Mouse (Mus musculus): ENCODE measurements around the gene Gipr. TPM values are rescaled to one million over a fixed set of nuclear protein-coding genes. Genes with fewer than 3 reads are reported as not detected.

Gene Gipr
- polyA plus RNA-seq, 1 experiment from 2014 or later: 2.2 TPM

DNA sequence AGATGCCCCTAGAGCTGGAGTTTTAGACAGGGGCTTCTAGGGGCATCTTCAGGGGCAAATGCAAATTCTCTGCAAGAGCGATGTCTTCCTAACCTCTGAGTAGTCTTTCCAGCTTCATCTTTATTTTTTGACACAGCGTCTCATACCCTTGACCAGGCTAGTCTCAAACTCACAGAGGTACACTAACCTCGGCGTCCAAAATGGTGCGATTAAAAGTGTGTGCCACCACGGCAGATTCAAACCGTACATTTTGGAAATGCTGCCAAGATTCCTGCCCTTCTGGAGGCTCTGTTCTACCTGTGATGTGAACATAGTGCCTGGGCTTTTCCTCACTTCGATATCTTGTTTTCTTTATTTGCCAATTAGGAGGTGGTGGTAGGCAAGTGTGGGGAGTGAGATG lies 46.8 kb downstream of the Gipr start:
- DNase-seq (ENCODE audit: low spot score): no peak
- Histone ChIP-seq H3K4me2 (ENCODE audit: low read length) (no peak overlapping the region), H3K27ac (ENCODE audit: low read depth) (no peak overlapping the region), H3K9me3 (ENCODE audit: control insufficient read depth, low read length) (peaks cover 7% of the 10 kb centered on the region; the same call in 1 of the 2 replicates), H3K27me3 (replicated peaks; ENCODE audit: control insufficient read depth, insufficient read depth, low read length) (no peaks in the 10 kb centered on the region), H3K4me3 (ENCODE audit: low read depth, low read length) (no peak overlapping the region), H3K36me3 (ENCODE audit: control insufficient read depth, insufficient read depth, low read length) (no peaks in the 10 kb centered on the region), H3K9ac (ENCODE audit: low read length) (no peak overlapping the region), H3K4me1 (replicated peaks; ENCODE audit: control insufficient read depth, insufficient read depth, low read length) (peaks cover 8% of the 10 kb centered on the region)
- peak; percentile 2; the same call in 1 of the 2 replicates for ATAC-seq (replicated peaks; ENCODE audit: low FRiP score, low TSS enrichment, low read depth)
- 92% methylated on average over 8 of the region's 8 CpGs for WGBS

DNA sequence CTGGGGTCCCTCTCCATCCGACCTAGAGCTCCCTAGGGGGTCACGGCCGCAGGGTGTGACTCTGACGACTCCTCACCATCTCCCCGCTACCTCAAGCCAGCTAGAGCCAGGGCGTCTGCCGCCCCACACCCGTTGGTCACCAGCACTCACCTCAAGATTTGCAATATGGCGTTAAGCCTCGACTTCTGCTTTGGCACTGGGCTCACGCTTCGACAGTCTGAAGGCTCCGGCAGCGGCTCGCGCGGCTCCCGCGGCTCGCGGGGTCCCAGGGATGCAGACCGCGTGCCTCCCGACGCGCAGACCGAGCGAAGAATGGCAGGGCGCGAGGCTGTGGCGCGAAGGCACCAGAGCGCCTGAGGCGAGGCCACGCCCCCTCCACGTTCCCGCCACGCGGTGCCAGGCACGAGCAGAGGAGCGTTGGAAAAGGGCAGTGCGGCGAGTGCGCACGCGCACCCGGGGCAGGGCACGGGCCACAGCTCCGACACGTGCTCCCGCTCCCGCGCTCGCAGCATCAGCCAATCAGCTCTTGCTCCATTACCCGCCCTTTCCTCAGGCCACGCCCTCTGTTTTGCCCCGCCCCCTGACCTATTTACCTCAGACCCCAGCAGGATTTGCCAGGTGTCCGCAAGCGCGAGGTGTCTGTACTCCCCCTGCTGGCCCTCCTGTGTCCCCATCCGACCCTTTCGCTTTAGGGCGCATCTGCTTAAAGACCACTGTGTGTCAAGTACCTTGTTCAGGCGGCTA lies 47.7 kb downstream of the Gipr start, which contains the start of gene Gm4969:
TSS of gene Gm4969 (minus strand) at position 341 of the 744 bp plus-strand sequence.
- H3K36me3 ChIP-seq (ENCODE audit: control insufficient read depth, insufficient read depth, low read length): no peaks in the 10 kb centered on the region
- H3K4me2 ChIP-seq (ENCODE audit: low read length): peak within 1 kb of the TSS; percentile 50
- ATAC-seq (replicated peaks; ENCODE audit: low FRiP score, low TSS enrichment, low read depth) (peak; percentile 38; the same call in 1 of the 2 replicates), DNase-seq (ENCODE audit: low spot score) (peak; percentile 80)
- peaks cover 8% of the 10 kb centered on the region for H3K4me1 ChIP-seq (replicated peaks; ENCODE audit: control insufficient read depth, insufficient read depth, low read length)
- H3K27me3 ChIP-seq (replicated peaks; ENCODE audit: control insufficient read depth, insufficient read depth, low read length): no peaks in the 10 kb centered on the region
- 19% methylated on average over 64 of the region's 64 CpGs for WGBS
- H3K9me3 ChIP-seq (ENCODE audit: control insufficient read depth, low read length): peaks cover 7% of the 10 kb centered on the region; the same call in 1 of the 2 replicates
- no peak within 1 kb of the TSS for H3K27ac ChIP-seq (ENCODE audit: low read depth)
- no peak within 1 kb of the TSS for H3K9ac ChIP-seq (ENCODE audit: low read length)
- peak within 1 kb of the TSS; percentile 27 for H3K4me3 ChIP-seq (ENCODE audit: low read depth, low read length)

DNA sequence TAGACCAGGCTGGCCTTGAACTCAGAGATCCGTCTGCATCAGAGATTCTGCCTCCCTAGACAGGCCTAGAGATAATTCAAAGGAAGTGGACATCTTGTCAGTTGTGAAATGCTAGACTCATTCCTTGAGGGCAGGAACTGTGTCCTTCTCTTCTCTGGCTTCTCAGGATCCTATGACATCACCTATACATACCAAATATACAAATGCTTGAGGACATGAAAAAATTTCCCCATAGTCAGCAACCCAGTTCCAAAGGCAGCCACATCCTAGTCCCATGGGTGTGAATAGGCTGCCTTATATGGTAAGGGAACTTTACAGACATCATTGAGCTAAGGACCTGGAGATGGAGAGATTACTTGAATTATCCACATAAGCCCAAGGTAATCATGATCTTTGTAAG lies 56.4 kb downstream of the Gipr start:
- Histone ChIP-seq H3K4me2 (ENCODE audit: low read length) (no peak overlapping the region), H3K27ac (ENCODE audit: low read depth) (no peak overlapping the region), H3K9me3 (ENCODE audit: control insufficient read depth, low read length) (no peaks in the 10 kb centered on the region), H3K27me3 (replicated peaks; ENCODE audit: control insufficient read depth, insufficient read depth, low read length) (no peaks in the 10 kb centered on the region), H3K4me1 (replicated peaks; ENCODE audit: control insufficient read depth, insufficient read depth, low read length) (no peaks in the 10 kb centered on the region), H3K4me3 (ENCODE audit: low read depth, low read length) (no peak overlapping the region), H3K36me3 (ENCODE audit: control insufficient read depth, insufficient read depth, low read length) (no peaks in the 10 kb centered on the region), H3K9ac (ENCODE audit: low read length) (no peak overlapping the region)
- 81% methylated on average over 1 of the region's 1 CpGs for WGBS
- ATAC-seq (replicated peaks; ENCODE audit: low FRiP score, low TSS enrichment, low read depth): no peak
- DNase-seq (ENCODE audit: low spot score): no peak

DNA sequence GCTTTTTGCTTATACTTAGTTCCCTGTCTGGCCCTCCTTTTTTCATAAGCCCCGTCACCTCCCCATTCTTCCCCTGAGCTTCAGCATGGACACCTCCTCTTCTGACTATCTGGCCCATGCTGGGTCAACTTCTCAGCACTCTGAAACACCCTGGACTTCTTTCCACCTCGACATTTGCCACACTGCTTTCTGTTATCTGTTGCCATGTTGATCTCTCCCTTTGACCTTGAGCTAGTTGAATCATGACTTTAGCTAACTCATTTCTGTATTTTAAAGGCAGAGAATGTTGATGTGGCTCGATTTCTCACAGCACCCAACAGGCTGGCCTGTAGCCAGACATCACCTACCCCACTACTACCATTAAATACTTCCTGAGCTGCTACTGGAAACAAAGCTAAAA lies 58.5 kb downstream of the Gipr start:
- ATAC-seq (replicated peaks; ENCODE audit: low FRiP score, low TSS enrichment, low read depth) (no peak), DNase-seq (ENCODE audit: low spot score) (no peak)
- Histone ChIP-seq H3K27ac (ENCODE audit: low read depth) (no peak overlapping the region), H3K36me3 (ENCODE audit: control insufficient read depth, insufficient read depth, low read length) (no peaks in the 10 kb centered on the region), H3K4me3 (ENCODE audit: low read depth, low read length) (no peak overlapping the region), H3K9ac (ENCODE audit: low read length) (no peak overlapping the region), H3K27me3 (replicated peaks; ENCODE audit: control insufficient read depth, insufficient read depth, low read length) (no peaks in the 10 kb centered on the region), H3K4me1 (replicated peaks; ENCODE audit: control insufficient read depth, insufficient read depth, low read length) (no peaks in the 10 kb centered on the region), H3K9me3 (ENCODE audit: control insufficient read depth, low read length) (no peaks in the 10 kb centered on the region), H3K4me2 (ENCODE audit: low read length) (no peak overlapping the region)
- 62% methylated on average over 3 of the region's 3 CpGs for WGBS

MicroRNA genes within 50 kb of the gene (microRNA counts, 519-probe panel; counts per million panel counts)
- microRNA mmu-miR-330: not detected

Small RNA genes within 50 kb of the gene (microRNA-seq; reads per million reads assigned to microRNA genes)
- gene Mir330: 266 reads per million, percentile 68 among the genes with 10 or more reads in this experiment

Other genes starting within 250 kb of the Gipr start
- gene Nova2, start 240.2 kb downstream of the Gipr start, polyA plus RNA-seq (2014; fragmentation: Nextera tagmentation; extraction: Ambion mirVana): 0.66 and 0.75 TPM in 2 replicates
- gene Nanos2, start 178.7 kb downstream of the Gipr start, polyA plus RNA-seq (2014; fragmentation: Nextera tagmentation; extraction: Ambion mirVana): not detected in 2 replicates
- gene Mypop, start 174.9 kb downstream of the Gipr start, polyA plus RNA-seq (2014; fragmentation: Nextera tagmentation; extraction: Ambion mirVana): 2.8 and 3.2 TPM in 2 replicates
- 29.5 and 29.6 TPM in 2 replicates for gene Irf2bp1, start 162.1 kb downstream of the Gipr start, polyA plus RNA-seq (2014; fragmentation: Nextera tagmentation; extraction: Ambion mirVana)
- 21.6 and 21.9 TPM in 2 replicates for gene Foxa3, start 142.6 kb downstream of the Gipr start, polyA plus RNA-seq (2014; fragmentation: Nextera tagmentation; extraction: Ambion mirVana)
- gene Sympk, start 141.8 kb downstream of the Gipr start, polyA plus RNA-seq (2014; fragmentation: Nextera tagmentation; extraction: Ambion mirVana): 23.9 and 26.1 TPM in 2 replicates
- not detected in 2 replicates for gene Rsph6a, start 111.4 kb downstream of the Gipr start, polyA plus RNA-seq (2014; fragmentation: Nextera tagmentation; extraction: Ambion mirVana)
- 15.8 and 16.0 TPM in 2 replicates for gene Dmwd, start 89.9 kb downstream of the Gipr start, polyA plus RNA-seq (2014; fragmentation: Nextera tagmentation; extraction: Ambion mirVana)
- 57.4 and 60.0 TPM in 2 replicates for gene Dmpk, start 82.3 kb downstream of the Gipr start, polyA plus RNA-seq (2014; fragmentation: Nextera tagmentation; extraction: Ambion mirVana)
- 15.7 and 15.8 TPM in 2 replicates for gene Six5, start 71.5 kb downstream of the Gipr start, polyA plus RNA-seq (2014; fragmentation: Nextera tagmentation; extraction: Ambion mirVana)
- 3.7 and 4.7 TPM in 2 replicates for gene Gm4969, start 47.8 kb downstream of the Gipr start, polyA plus RNA-seq (2014; fragmentation: Nextera tagmentation; extraction: Ambion mirVana)
- gene Fbxo46, start 46.3 kb downstream of the Gipr start, polyA plus RNA-seq (2014; fragmentation: Nextera tagmentation; extraction: Ambion mirVana): 8.1 and 8.8 TPM in 2 replicates
- 10.1 and 11.0 TPM in 2 replicates for gene Qpctl, start 16.8 kb downstream of the Gipr start, polyA plus RNA-seq (2014; fragmentation: Nextera tagmentation; extraction: Ambion mirVana)
- gene Snrpd2, start 16.4 kb downstream of the Gipr start, polyA plus RNA-seq (2014; fragmentation: Nextera tagmentation; extraction: Ambion mirVana): 166 and 167 TPM in 2 replicates
- gene Eml2, start 10.3 kb upstream of the Gipr start, polyA plus RNA-seq (2014; fragmentation: Nextera tagmentation; extraction: Ambion mirVana): 1.9 and 2.9 TPM in 2 replicates
- gene Gpr4, start 46.4 kb upstream of the Gipr start, polyA plus RNA-seq (2014; fragmentation: Nextera tagmentation; extraction: Ambion mirVana): 1.2 and 1.5 TPM in 2 replicates
- 37.4 and 43.9 TPM in 2 replicates for gene Opa3, start 62.2 kb upstream of the Gipr start, polyA plus RNA-seq (2014; fragmentation: Nextera tagmentation; extraction: Ambion mirVana)
- gene Vasp, start 105.7 kb upstream of the Gipr start, polyA plus RNA-seq (2014; fragmentation: Nextera tagmentation; extraction: Ambion mirVana): 78.5 and 79.2 TPM in 2 replicates
- 0.14 and 0.31 TPM in 2 replicates for gene Ppm1n, start 113.9 kb upstream of the Gipr start, polyA plus RNA-seq (2014; fragmentation: Nextera tagmentation; extraction: Ambion mirVana)
- gene Rtn2, start 116.5 kb upstream of the Gipr start, polyA plus RNA-seq (2014; fragmentation: Nextera tagmentation; extraction: Ambion mirVana): 12.2 and 14.3 TPM in 2 replicates
- 0.08 and 0.49 TPM in 2 replicates for gene Fosb, start 143.9 kb upstream of the Gipr start, polyA plus RNA-seq (2014; fragmentation: Nextera tagmentation; extraction: Ambion mirVana)
- gene Ercc1, start 178.7 kb upstream of the Gipr start, polyA plus RNA-seq (2014; fragmentation: Nextera tagmentation; extraction: Ambion mirVana): 71.8 and 82.9 TPM in 2 replicates
- 23.9 and 25.8 TPM in 2 replicates for gene Cd3eap, start 193.4 kb upstream of the Gipr start, polyA plus RNA-seq (2014; fragmentation: Nextera tagmentation; extraction: Ambion mirVana)
- gene Ppp1r13l, start 193.6 kb upstream of the Gipr start, polyA plus RNA-seq (2014; fragmentation: Nextera tagmentation; extraction: Ambion mirVana): 4.4 and 4.9 TPM in 2 replicates
- 11.3 and 13.3 TPM in 2 replicates for gene Ercc2, start 215.9 kb upstream of the Gipr start, polyA plus RNA-seq (2014; fragmentation: Nextera tagmentation; extraction: Ambion mirVana)
- gene Klc3, start 238.0 kb upstream of the Gipr start, polyA plus RNA-seq (2014; fragmentation: Nextera tagmentation; extraction: Ambion mirVana): 2.4 and 3.4 TPM in 2 replicates
- 0.60 and 1.1 TPM in 2 replicates for gene Ckm, start 238.6 kb upstream of the Gipr start, polyA plus RNA-seq (2014; fragmentation: Nextera tagmentation; extraction: Ambion mirVana)

Measured in intestine, embryonic 14.5 days (tissue).